Mouse (Mus musculus) CD4-positive, CD25-positive, alpha-beta regulatory T cell (primary cell): ENCODE data around the gene Zfp644. TPM values are rescaled to one million over a fixed set of nuclear protein-coding genes. Genes with fewer than 3 reads are reported as not detected.

Source experiments
- polyA plus RNA-seq: library from polyadenylated mRNA; unstranded; fragments of 100-300 nt; shearing (Covaris generic); gene quantifications from one replicate; pipeline ENCODE4 v1.2.1, GENCODE M21; 2017

Zfp644 gene
- 83.2 TPM for polyA plus RNA-seq

DNA sequence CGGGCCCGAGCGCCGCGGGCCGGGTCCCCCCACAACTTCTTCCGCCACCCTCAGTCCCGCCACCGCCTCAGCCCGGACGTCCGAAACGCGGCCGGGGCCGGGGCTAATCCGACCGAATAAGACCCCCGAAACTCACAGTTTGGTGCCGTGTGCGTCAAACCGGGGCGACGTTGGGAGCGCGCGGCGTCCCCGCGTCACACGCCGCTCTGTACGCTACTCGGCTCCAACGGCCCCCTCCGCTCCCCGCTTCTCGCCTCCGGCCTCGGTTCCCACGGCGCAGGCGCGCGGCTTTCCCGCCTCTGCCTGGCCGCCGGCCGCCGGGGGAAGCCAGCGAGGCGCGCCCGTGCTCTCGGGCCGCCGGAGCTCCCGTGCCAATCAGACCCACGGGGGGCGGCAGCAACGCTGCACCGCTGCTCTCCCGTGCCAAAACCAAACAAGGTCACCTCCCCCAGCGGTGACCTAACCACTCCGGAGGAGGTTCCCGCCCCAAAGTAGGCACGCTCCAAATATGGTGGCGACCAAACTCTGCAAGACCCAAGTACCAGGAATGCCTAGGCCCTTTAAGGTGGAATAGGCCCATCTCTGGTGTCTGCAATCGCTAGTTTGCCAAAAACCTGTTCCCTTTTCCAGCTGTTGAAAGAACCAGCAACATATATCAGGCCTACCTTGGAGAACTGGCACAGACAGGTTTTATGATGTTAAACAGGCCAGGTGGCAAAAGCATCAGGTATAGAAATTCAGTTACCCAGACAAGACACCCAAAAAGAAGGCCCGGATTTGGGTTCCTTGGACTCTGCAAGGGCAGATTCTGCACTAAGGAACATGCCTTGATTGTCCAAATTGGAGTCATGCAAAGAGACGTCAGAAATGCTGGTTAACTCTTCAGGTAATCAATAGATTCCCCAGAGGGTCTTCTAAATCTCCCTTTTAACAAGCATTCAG is at the start of gene Zfp644:
TSS of gene Zfp644 (minus strand) at position 892 of the 942 bp plus-strand sequence.

DNA sequence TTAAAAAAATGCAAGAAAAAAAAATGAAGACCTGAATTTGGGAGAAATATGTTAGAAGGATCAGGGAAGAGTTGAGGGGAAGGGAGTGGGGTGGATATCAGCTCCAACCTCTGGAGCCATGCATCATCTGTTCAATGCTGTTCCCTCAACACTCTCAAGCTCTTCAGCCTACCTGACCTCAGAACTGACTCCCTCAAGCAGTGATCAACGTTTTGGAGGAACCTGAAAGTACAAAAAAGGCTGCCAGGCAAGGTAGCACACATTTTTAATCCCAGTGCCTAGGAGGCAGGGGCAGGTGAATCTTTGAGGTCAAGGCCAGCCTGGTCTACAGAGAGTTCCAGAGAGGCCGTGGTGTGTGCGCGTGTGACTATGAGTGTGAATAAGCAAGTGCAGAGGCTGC is 88.3 kb downstream of the Zfp644 start, which contains the start of gene Gm17304:
TSS of gene Gm17304 (plus strand) at position 301 of the 400 bp plus-strand sequence.

Other genes with a start within 250 kb of the Zfp644 start
- gene Barhl2, start 239.1 kb downstream of the Zfp644 start, polyA plus RNA-seq = not detected
- gene Gm17304, start 88.2 kb downstream of the Zfp644 start, polyA plus RNA-seq = not detected
- gene Hfm1, start 229.0 kb upstream of the Zfp644 start, polyA plus RNA-seq = not detected